19 mouse cellular contexts compared by ENCODE assay signal in the genomic region with DNA sequence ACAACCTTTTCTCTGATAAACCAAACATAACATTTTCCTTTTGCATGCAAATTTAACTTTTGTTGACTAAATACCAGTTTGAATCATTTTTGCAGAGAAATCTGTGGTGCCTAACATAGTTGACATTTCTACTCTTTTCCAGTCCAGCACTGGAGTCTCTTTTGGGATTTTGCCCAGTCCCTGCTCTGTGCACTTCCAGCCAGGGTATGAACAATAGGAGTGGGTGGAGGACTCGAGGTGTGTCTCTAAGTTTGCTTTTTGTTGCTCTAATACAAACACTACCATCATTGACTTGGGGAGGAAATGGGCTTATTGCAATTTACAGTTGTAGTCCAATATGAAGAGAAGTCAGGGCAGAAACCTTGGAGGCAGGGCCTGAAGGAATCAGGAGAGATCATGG.
"Had no signal": no experiment of that assay in that cellular context is flagged by ENCODE, and none has a peak within 500 bp of the region (broad histone marks: within the 10 kb centered on the region; RNA-seq: fewer than 3 reads in every experiment).

No protein-coding gene starts in this region.

- H3K4me3 ChIP-seq: layer of hippocampus, adult 2 months; limb, embryonic 13.5 days; megakaryocyte, embryonic 14.5 days; midbrain, embryonic 15.5 days; neural tube, embryonic 13.5 days had no signal

- H3K36me3 ChIP-seq: limb, embryonic 13.5 days; midbrain, embryonic 15.5 days; neural tube, embryonic 13.5 days had no signal

- ATAC-seq: inflammation-experienced regulatory T-cells, adult 6 months; intestine, postnatal 0 days; midbrain, embryonic 15.5 days had no signal

- DNase-seq: kidney, adult 9 months; kidney, postnatal 10 days; kidney, postnatal 4 days; left cerebral cortex, postnatal 4 days; retina, postnatal 1 day; right cerebral cortex, postnatal 4 days; spleen, adult 18-20 months; thymus, adult 18-20 months; thymus, postnatal 14 days had no signal

- H3K4me1 ChIP-seq: megakaryocyte, embryonic 14.5 days; midbrain, embryonic 15.5 days had no signal

- H3K9me3 ChIP-seq: limb, embryonic 13.5 days; midbrain, embryonic 15.5 days had no signal

- H3K4me2 ChIP-seq: limb, embryonic 13.5 days; midbrain, embryonic 11.5 days; midbrain, embryonic 15.5 days; neural tube, embryonic 13.5 days had no signal

- H3K9ac ChIP-seq: limb, embryonic 13.5 days; liver, embryonic 14.5 days; midbrain, embryonic 15.5 days; neural tube, embryonic 13.5 days had no signal

- H3K27me3 ChIP-seq: limb, embryonic 13.5 days; megakaryocyte, embryonic 14.5 days; midbrain, embryonic 15.5 days; neural tube, embryonic 13.5 days had no signal

- H3K27ac ChIP-seq: layer of hippocampus, adult 2 months; limb, embryonic 13.5 days; liver, embryonic 14.5 days; macrophage; midbrain, embryonic 15.5 days; neural tube, embryonic 13.5 days had no signal
